Mouse (Mus musculus) forelimb bud, embryonic 11.5 days (tissue): Measurements from ENCODE around the gene Kdelc1.

Experiments used
- DNase-seq: peaks from one replicate; pipeline ENCODE4 v3.0.0-alpha.2; 2012; ENCODE audit warnings: low read depth, low spot score

The Kdelc1 gene

DNA sequence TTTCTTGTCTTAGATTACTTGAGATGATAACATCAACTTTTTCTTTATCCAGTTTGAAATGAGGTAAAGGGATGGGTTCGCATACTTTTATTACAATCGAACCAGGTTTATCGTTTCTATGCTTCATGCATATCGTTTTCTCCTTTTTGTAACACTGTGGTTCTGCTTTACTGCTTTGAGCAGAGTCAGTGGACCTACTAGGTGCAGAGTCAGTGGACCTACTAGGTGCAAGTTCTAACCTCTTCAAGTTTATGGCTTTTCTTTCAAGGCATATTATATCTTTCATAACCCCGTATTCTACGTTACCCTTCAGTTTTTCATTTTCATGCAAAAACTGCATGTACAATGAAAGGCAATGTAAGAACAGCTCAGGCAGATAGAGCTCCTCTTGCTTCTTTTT is 55.2 kb downstream of the Kdelc1 start:
- DNase-seq: no peak

- DNase-seq: no peak
Observed at GRCm38 (mm10) chr1:44061836-44062235, 56.8 kb downstream of the Kdelc1 start, which contains the start of gene Gm8251. Gm8251 (minus strand) TSS chr1:44061936.

- no peak for DNase-seq
Observed at GRCm38 (mm10) chr1:44057805-44058204, 60.8 kb downstream of the Kdelc1 start.
